Mouse (Mus musculus) liver, adult 2 months (tissue): ENCODE measurements around the gene Gtf2h3. TPM values are rescaled to one million over a fixed set of nuclear protein-coding genes. Genes with fewer than 3 reads are reported as not detected.

Experiments
- DNase-seq: peaks from one replicate; pipeline ENCODE4 v3.0.0-alpha.2; 2011; ENCODE audit warnings: low read depth, low spot score; ENCODE audit errors: extremely low read depth
- H3K27ac ChIP-seq: fragments of 200-500 bp; replicated peaks from 2 replicates; pipeline ENCODE4 v1.5.1; 2012; ENCODE audit warnings: low read depth, mild to moderate bottlenecking, control low read depth, inconsistent platforms, low read length; ENCODE audit not compliant: insufficient read depth
- H3K27me3 ChIP-seq: fragments of 200-500 bp; 2 replicates; pipeline ENCODE4 v1.6.1; 2012; ENCODE audit warnings: mild to moderate bottlenecking, moderate library complexity, low read length, inconsistent platforms; ENCODE audit not compliant: control insufficient read depth, insufficient read depth
- H3K36me3 ChIP-seq: fragments of 200-500 bp; 2 replicates; pipeline ENCODE4 v1.6.1; 2012; ENCODE audit warnings: low read length, inconsistent platforms; ENCODE audit not compliant: control insufficient read depth, insufficient read depth
- H3K4me1 ChIP-seq: fragments of 200-500 bp; 2 replicates; pipeline ENCODE4 v1.6.1; 2011; ENCODE audit warnings: low read length; ENCODE audit not compliant: control insufficient read depth, insufficient read depth
- H3K4me3 ChIP-seq: fragments of 200-500 bp; 2 replicates; pipeline ENCODE4 v1.5.1; 2011; ENCODE audit warnings: low read depth, mild to moderate bottlenecking, control low read depth, low read length, moderate library complexity; ENCODE audit not compliant: insufficient read depth
- H3K79me2 ChIP-seq: fragments of 200-500 bp; 2 replicates; pipeline ENCODE4 v1.6.1; 2012; ENCODE audit warnings: inconsistent platforms, mild to moderate bottlenecking, low read length, moderate library complexity; ENCODE audit not compliant: control insufficient read depth, insufficient read depth
- H3K9ac ChIP-seq: fragments of 200-500 bp; 2 replicates; pipeline ENCODE4 v1.6.1; 2012; ENCODE audit warnings: low read depth, mild to moderate bottlenecking, control low read depth, inconsistent platforms, low read length
- CTCF ChIP-seq: fragments of 200-500 bp; IDR thresholded peaks from 2 replicates; pipeline ENCODE4 v1.5.1; 2011; ENCODE audit warnings: low read depth, low read length, control low read depth
- POLR2A ChIP-seq: fragments of 200-500 bp; IDR thresholded peaks from 2 replicates; pipeline ENCODE4 v1.6.1; 2011; ENCODE audit warnings: low read length, control low read depth; ENCODE audit not compliant: insufficient read depth; ENCODE audit errors: extremely low read depth
- WGBS: fragments of 180-500 bp; shearing (Covaris S2); methylation state at CpG from one replicate; pipeline ENCODE4 v1.1.7; 2018; 5-methylcytosine and 5-hydroxymethylcytosine counted together
- polyA plus RNA-seq: library from polyadenylated mRNA; depleted of rRNA; stranded (reverse); fragments of >200 nt; gene quantifications from 2 replicates; pipeline ENCODE4 v1.2.3, GENCODE M21; 2012
- total RNA-seq: library from RNA; depleted of rRNA; stranded (reverse); fragments of >200 nt; gene quantifications from 2 replicates; pipeline ENCODE4 v1.2.3, GENCODE M21; 2014

Gtf2h3 gene
- total and polyA plus RNA-seq, 2 experiments = 12.2 to 23.9 TPM

DNA sequence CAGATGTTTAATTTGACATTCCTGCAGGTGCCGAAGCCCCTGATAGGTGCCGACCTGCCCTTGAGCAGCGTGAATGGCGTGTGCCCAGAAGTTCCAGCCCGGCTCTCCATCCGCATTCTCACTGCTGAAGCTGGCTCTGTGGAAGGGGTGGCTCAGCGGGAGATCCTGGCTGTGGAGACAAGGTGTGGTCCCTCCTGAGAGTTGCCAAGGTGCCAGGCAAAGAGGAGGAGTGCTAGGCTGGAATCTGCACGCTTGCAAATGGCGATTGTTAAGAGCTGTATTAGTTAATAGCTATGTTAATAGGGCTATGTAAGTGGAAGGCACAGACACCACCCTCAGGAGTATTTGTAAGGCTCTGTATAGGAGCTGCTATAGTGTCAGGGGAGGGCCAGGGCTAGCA, 45.4 kb downstream of the Gtf2h3 start:
- Histone ChIP-seq H3K79me2 (peaks cover 4% of the 10 kb centered on the region; the same call in 1 of the 2 replicates), H3K4me1 (peaks cover 4% of the 10 kb centered on the region), H3K36me3 (no peaks in the 10 kb centered on the region), H3K4me3 (no peak overlapping the region), H3K9ac (no peak overlapping the region), H3K27me3 (no peaks in the 10 kb centered on the region), H3K27ac (no peak overlapping the region)
- TF ChIP-seq POLR2A (no peak), CTCF (no peak)
- DNase-seq = no peak
- WGBS = 94% methylated on average over 9 of the region's 9 CpGs

GRCm38 (mm10) chr5:124628448-124629363, 49.8 kb downstream of the Gtf2h3 start, which contains the start of gene Atp6v0a2:
Gene Atp6v0a2, plus strand, starts transcription at chr5:124628576.
- peak; percentile 83 for DNase-seq
- peak within 1 kb of the TSS; percentile 90 for H3K9ac ChIP-seq
- 0 out of 2 replicates have a peak, but pooled peaks have one; percentile 44 for TF ChIP-seq POLR2A
- TF ChIP-seq CTCF = no peak
- peak within 1 kb of the TSS; percentile 90 for H3K4me3 ChIP-seq
- H3K4me1 ChIP-seq = peaks cover 12% of the 10 kb centered on the region
- peak within 1 kb of the TSS; percentile 66 for H3K27ac ChIP-seq
- peaks cover 14% of the 10 kb centered on the region; the same call in 1 of the 2 replicates for H3K79me2 ChIP-seq
- no peaks in the 10 kb centered on the region for H3K27me3 ChIP-seq
- H3K36me3 ChIP-seq = peaks cover 2% of the 10 kb centered on the region; the same call in 1 of the 2 replicates
- WGBS = 1% methylated on average over 54 of the region's 58 CpGs

DNA sequence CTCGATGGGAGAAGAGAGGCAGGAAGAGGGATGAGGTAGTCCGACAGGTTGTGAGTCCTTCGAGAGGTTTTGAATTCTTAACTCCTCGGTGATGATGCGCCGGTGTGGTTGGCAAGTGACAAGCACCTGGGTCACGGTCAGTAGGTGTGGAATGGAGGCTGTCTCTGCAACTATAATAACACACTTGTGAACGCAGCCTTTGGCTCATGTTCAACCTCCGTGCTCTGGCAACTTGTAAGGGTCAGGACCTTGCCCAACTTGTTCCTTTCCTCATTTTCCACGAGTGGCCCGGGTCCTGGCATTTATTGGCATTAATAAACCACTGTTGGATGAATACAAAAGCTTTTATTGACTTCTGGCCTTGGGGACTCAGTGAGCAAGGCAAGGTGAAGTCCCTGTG, 50.7 kb downstream of the Gtf2h3 start:
- TF ChIP-seq POLR2A (no peak), CTCF (no peak)
- peaks cover 10% of the 10 kb centered on the region for H3K36me3 ChIP-seq
- DNase-seq = peak; percentile 67
- H3K27me3 ChIP-seq = no peaks in the 10 kb centered on the region
- peak overlapping the region; percentile 90 for H3K9ac ChIP-seq
- peak overlapping the region; percentile 43 for H3K27ac ChIP-seq
- H3K4me3 ChIP-seq = peak overlapping the region; percentile 90
- peaks cover 12% of the 10 kb centered on the region for H3K4me1 ChIP-seq
- WGBS = 1% methylated on average over 11 of the region's 11 CpGs
- H3K79me2 ChIP-seq = peaks cover 14% of the 10 kb centered on the region; the same call in 1 of the 2 replicates

- peaks cover 12% of the 10 kb centered on the region for H3K4me1 ChIP-seq
- H3K27me3 ChIP-seq = no peaks in the 10 kb centered on the region
- no peak for TF ChIP-seq CTCF
- no peak for TF ChIP-seq POLR2A
- 77% methylated on average over 11 of the region's 11 CpGs for WGBS
- H3K79me2 ChIP-seq = peaks cover 14% of the 10 kb centered on the region; the same call in 1 of the 2 replicates
- peaks cover 18% of the 10 kb centered on the region for H3K36me3 ChIP-seq
- no peak overlapping the region for H3K4me3 ChIP-seq
- H3K27ac ChIP-seq = no peak overlapping the region
- no peak overlapping the region for H3K9ac ChIP-seq
- no peak for DNase-seq
Measured at GRCm38 (mm10) chr5:124631685-124632084, 52.7 kb downstream of the Gtf2h3 start.

DNA sequence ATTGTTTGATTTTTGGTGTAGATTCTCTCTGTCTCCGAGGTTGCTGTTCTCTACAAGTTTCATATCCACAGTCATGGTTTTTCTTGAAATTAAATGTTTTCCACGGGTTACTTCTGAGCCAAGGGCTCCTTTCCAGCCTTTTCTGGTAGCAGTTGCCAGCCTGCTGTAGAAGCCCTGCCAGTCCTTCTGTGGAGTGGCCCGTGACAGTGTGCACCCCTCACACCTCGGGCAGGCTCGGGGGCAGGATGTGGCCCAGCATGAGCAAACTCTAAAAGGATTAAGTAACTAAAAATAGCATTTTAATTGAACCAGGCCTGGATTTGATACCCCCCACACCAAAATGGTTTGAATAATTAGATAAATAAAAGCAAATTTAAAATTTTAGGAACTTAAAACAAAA, 53.5 kb downstream of the Gtf2h3 start:
- Histone ChIP-seq H3K4me3 (no peak overlapping the region), H3K27ac (no peak overlapping the region), H3K36me3 (peaks cover 25% of the 10 kb centered on the region), H3K9ac (no peak overlapping the region), H3K4me1 (peaks cover 12% of the 10 kb centered on the region), H3K79me2 (peaks cover 14% of the 10 kb centered on the region; the same call in 1 of the 2 replicates), H3K27me3 (no peaks in the 10 kb centered on the region)
- no peak for TF ChIP-seq CTCF
- no peak for TF ChIP-seq POLR2A
- 79% methylated on average over 5 of the region's 5 CpGs for WGBS
- no peak for DNase-seq

GRCm38 (mm10) chr5:124633425-124633824, 54.5 kb downstream of the Gtf2h3 start:
- Histone ChIP-seq H3K4me3 (no peak overlapping the region), H3K36me3 (peaks cover 28% of the 10 kb centered on the region), H3K9ac (no peak overlapping the region), H3K27ac (no peak overlapping the region), H3K4me1 (peaks cover 7% of the 10 kb centered on the region), H3K27me3 (no peaks in the 10 kb centered on the region), H3K79me2 (peaks cover 14% of the 10 kb centered on the region; the same call in 1 of the 2 replicates)
- DNase-seq = no peak
- WGBS = 78% methylated on average over 2 of the region's 2 CpGs
- no peak for TF ChIP-seq POLR2A
